Mouse (Mus musculus) cortical plate, adult 2 months (tissue): ENCODE results near the gene Tiam2.

ENCODE experiments used
- CTCF ChIP-seq: fragments of 200-500 bp; IDR thresholded peaks from 2 replicates; pipeline ENCODE4 v1.5.1; 2011; ENCODE audit warnings: mild to moderate bottlenecking, control low read depth, low read length; ENCODE audit not compliant: insufficient read depth; ENCODE audit errors: extremely low read depth
- POLR2A ChIP-seq: fragments of 200-500 bp; IDR thresholded peaks from 2 replicates; pipeline ENCODE4 v1.6.1; 2011; ENCODE audit warnings: mild to moderate bottlenecking, low read length, control low read depth; ENCODE audit not compliant: insufficient read depth; ENCODE audit errors: extremely low read depth

DNA sequence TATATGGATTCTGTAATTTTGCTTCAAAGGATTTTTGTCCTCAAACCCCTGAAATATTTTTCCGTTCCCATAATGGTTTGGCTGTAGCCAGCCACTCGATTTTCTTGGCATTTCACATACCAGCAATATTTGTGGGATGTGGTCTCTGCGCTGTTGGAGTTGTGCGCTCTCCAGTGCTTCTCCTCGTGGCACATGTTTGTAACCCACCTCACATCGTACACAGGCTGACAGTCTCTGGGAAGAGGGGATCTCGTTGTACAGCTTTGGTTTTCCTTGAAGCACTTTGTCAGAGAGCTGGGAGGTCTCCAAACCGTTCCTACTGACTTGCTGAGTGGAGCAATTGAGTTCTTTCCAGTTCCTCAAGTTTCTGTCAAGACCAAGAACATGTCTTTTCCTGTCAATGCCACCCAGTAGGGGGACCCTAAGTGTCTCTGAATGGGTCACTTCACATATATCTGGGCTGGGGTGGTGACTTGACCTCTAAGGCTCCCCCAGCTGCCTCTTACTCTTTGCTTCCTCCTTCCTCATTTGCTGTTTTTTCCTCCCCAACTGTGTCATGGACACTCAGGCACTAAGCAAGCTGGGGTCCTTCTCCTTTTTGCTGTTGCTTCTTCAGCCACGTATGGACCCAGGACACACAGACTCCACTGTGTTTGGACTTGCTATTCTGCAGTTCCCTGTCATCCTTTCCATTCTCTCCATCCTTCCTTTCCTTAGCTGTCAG, 79.1 kb downstream of the Tiam2 start:
- TF ChIP-seq CTCF, result no peak
- no peak for TF ChIP-seq POLR2A
